Mouse (Mus musculus) kidney, postnatal 10 days (tissue): Measurements from ENCODE around the gene Hsh2d.

Source experiments
- DNase-seq: peaks from one replicate; pipeline ENCODE4 v3.0.0; 2021; ENCODE audit warnings: mixed read lengths

The Hsh2d gene

GRCm38 (mm10) chr8:72192065-72192464, 2.6 kb downstream of the Hsh2d start:
- DNase-seq, result no peak

- no peak for DNase-seq
These were observed 8.6 kb downstream of the Hsh2d start for GRCm38 (mm10) chr8:72197997-72198396.

DNA sequence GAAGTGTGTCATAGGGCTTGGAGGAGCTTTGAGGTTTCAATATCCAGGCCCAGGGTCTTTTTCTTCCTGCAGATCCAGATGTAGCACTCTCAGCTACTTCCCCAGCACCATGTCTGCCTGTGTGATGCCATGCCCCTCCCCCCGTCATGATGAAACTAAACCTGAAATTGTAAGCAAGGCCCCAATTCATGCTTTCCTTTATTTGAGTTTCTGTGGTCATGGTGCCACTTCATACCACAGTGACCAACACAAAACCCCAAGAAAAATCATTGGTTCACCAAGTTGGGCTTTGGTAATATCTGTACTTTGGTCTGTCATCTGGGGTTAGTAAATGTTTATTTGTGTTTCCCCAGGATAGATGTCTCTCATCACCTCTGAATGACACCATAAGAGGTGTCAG, 19.1 kb downstream of the Hsh2d start:
- no peak for DNase-seq

GRCm38 (mm10) chr8:72210222-72210621, 20.8 kb downstream of the Hsh2d start:
- DNase-seq, result peak; percentile 27

GRCm38 (mm10) chr8:72210710-72211109, 21.3 kb downstream of the Hsh2d start:
- no peak for DNase-seq

DNA sequence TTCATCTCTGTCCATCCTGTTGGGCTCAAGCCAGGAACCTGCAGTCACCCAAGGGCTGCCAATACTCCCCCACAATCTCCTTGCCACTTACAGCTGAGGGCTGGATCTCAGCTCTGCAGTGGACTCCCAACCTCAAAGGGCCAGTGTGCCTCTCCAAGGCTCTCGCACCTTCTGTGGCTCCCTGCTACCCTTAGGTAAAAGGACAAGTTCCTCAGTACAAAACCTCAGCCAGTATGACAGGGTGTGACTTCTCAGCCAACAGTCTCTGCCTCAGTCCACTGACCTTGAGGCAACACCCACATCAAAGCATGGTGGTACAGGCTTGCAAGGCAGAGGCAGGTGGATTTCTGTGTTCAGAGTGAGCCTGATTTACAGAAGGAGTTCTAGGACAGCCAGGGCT, 22.4 kb downstream of the Hsh2d start:
- DNase-seq, result no peak

- no peak for DNase-seq
These were observed 23.3 kb downstream of the Hsh2d start, which contains the start of gene Cib3 for GRCm38 (mm10) chr8:72212751-72213150. Gene Cib3, minus strand, starts transcription at chr8:72212837.

DNA sequence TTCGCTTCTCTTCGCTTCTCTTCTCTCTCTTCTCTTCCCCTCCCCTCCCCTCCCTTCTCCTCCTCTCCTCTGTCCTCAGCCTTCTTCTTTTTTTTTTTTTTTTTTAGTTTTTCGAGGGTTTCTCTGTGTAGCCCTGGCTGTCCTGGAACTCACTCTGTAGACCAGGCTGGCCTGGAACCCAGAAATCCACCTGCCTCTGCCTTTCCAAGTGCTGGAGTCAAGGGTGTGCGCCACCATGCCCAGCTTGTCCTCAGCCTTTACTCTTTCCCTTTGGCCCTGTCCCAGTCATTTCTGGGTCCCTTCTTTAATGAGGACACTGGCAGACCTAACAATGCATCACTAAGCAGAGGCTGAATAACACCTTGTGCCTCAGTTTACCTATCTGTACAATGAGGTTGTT, 24.1 kb downstream of the Hsh2d start, which contains the start of gene Gm11034:
Gene Gm11034, minus strand, starts transcription at position 101 of the 400 bp plus-strand sequence.
- DNase-seq, result no peak

DNA sequence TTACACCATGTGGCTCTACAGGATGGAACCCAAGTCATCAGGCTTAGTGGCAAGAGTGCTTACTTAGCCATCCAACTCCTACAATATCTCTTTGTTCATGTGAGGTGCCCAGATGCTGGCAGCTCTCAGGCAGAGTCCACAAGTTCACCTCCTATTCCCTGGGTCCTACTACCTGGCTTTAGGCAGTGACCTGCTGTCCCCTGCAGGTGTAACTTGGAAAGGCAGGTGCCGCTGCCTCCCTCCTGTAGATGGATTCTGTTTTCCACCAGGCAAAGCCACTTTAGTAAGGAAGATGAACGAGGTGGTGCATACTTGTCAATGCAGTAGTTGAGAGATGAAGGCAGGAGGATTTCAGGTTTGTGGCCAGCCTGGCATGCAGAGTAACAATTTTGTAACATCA, 25.6 kb downstream of the Hsh2d start:
- DNase-seq, result peak; percentile 65

- DNase-seq, result no peak
These were observed 26.4 kb downstream of the Hsh2d start for GRCm38 (mm10) chr8:72215871-72216270.

- no peak for DNase-seq
These were observed 29.5 kb downstream of the Hsh2d start for GRCm38 (mm10) chr8:72218781-72219540.

DNA sequence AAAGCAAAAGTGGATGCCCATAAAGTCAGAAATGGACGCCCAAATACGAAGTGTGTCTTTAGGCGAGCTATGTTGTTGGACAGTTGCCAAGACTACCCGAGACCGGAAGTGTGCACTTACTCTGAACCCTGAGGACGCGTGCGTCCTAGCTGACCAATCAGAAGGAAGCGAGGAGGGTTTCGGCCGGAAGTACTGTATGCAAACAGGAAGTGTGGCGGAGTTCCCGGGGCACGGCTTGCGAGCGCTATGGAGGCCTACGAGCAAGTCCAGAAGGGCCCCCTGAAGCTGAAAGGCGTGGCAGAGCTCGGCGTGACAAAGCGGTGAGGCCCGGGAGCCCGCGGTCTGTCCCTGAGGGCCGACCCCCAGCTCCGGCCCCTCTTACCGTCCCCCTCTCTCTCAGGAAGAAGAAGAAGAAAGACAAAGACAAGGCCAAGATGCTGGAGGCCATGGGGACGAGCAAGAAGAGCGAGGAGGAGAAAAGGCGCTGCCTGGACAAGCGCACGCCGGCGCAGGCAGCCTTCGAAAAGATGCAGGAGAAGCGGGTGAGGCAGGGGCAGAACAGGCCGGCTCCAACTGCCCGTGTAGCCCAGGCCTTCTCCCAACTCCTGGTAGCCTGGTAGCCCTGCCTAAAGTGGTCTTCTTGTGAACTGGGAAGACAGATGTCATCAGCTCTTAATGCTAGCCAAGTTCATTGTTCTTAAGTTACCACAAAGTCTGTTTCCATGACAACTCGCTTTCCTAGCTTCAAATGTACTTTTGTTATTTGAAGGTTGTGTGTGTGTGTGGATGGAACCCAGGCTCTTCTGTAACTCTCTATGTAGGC, 30.3 kb downstream of the Hsh2d start, which contains the start of gene Fam32a:
Gene Fam32a, plus strand, starts transcription at position 190 of the 823 bp plus-strand sequence.
- DNase-seq, result peak; percentile 95

GRCm38 (mm10) chr8:72220758-72221157, 31.3 kb downstream of the Hsh2d start:
- no peak for DNase-seq

DNA sequence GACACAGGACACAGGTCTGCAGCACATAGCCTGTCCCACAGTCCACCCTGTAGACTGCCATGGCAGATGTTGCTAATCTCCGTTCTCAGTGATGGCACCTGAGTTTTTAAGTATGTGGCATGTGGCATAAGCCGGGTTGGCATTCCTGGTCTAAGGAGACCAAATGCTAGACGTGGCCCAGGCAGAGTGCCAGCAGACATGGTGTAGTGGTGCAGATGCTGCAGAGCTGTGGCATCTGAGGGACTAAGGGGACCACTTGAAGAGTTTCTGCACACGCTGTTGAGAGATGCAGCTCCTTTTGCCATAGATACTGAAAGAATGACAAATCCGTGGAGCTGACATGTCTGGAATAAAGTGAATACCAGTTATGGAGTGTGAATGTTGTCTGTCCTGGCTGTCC, 33.2 kb downstream of the Hsh2d start:
- no peak for DNase-seq

DNA sequence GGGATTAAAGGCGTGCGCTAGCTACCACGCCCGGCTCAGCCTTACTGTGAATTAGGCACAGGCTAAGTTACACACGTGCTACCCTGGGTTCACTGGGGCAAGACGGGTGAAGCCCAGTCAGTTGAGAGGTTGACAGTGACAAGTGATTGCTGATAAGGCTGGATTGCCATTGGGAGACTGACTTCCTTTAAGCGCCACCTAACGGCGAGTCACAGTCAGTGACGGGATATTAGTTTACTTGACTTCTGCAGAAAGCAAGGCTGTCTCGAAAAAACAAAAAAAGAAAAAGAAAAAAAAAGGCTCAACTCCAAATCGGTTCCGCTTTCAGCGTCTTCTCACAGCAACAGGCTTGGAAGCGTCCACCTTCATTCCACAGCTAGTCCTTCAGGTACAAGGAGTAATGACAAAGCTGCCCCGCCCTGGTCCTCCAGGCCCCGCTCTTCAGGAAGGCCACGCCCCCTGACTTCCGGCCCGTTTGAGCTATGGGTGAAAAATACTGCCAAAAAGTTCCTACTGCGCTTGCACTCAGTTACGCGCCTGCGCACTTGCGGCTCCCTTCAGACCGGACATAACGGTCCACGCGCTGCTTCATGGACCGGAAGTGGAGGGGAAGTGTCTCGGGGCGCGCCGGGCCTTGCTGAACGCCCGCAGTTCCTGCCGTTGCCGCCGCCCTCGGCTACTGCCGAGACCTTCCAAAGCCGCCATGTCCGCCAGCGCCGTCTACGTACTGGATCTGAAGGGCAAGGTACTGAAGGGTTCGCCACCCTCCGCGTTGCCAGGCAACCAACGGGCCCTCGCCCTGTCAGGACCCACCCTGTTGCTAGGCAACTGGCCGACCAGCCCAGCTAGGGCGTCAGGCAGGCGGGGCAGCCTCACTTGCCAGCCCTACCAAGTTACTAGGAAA, 50.3 kb downstream of the Hsh2d start, which contains the start of gene Ap1m1:
Gene Ap1m1, plus strand, starts transcription at position 520 of the 904 bp plus-strand sequence.
- DNase-seq, result peak; percentile 99

- no peak for DNase-seq
These were observed 50.9 kb downstream of the Hsh2d start for GRCm38 (mm10) chr8:72240403-72240763.

DNA sequence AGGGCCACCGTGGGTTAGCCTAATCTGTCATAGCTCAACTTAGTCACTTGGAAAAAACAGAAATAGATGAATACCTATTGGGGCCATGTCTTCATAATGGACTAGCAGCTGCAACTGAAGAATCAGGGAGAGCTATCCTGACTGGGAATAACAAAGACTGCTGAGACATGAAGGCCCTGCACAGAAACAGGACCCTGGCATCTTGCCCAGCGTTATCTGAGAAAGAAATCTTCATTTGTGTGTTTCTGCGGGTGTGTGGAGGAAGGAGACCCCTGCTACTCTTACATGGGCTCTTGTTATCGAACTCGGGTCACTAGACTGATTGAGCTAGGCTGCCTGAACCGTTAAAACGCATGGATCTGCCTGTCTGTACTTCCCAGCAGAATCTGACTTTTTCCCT, 51.5 kb downstream of the Hsh2d start:
- DNase-seq, result peak; percentile 40

GRCm38 (mm10) chr8:72242226-72242625, 52.8 kb downstream of the Hsh2d start:
- no peak for DNase-seq

DNA sequence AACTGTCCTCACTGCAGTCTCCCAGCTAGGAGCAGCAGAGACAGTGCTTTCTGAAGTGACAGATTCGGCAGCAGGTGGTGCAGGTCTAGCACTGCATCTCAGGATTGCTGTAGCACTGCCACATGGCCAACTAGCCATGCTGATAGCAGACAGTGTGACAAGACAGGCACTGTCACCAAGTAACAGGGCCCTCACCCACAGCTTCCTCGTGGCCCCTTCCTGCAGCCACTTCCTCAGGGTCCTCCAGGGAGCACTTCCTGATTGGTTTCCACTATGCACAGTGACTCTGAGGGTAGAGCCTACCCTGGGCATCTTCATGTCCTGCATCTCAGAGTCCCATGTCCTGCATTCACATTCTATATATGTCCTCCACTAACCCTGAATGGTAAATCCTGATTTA, 55.2 kb downstream of the Hsh2d start:
- no peak for DNase-seq
